Mouse (Mus musculus) megakaryocyte, embryonic 14.5 days (primary cell): ENCODE measurements around the gene Fgfr2.

Source experiments
- FLI1 ChIP-seq: IDR thresholded peaks from 2 replicates; pipeline ENCODE4 v1.6.1; 2012; ENCODE audit warnings: low read length, inconsistent platforms, mixed read lengths
- GATA1 ChIP-seq: IDR thresholded peaks from 3 replicates; pipeline ENCODE4 v1.6.1; 2012; ENCODE audit warnings: mixed read lengths, low read length, inconsistent platforms, borderline replicate concordance

GRCm38 (mm10) chr7:132389473-132389872, 733.7 kb downstream of the Fgfr2 start:
- TF ChIP-seq GATA1 (no peak), FLI1 (no peak)
